Comparison of ENCODE assay signal across 20 mouse cellular contexts in genomic region chr14:119450471-119450870, GRCm38 (mm10).
A peak's percentile ranks its signal among the peaks of the same experiment; 100 is the strongest.
DNase-seq lines count a peak whose midpoint lies in the region; ATAC-seq and TF ChIP-seq lines count a peak whose summit lies in the region.
"Had no signal": no experiment of that assay in that cellular context is flagged by ENCODE, and none has a peak within 500 bp of the region (broad histone marks: within the 10 kb centered on the region; RNA-seq: fewer than 3 reads in every experiment).

No protein-coding gene starts in this region.

- 0 out of 2 replicates have a peak, but pooled peaks have one; percentile 7 for TF ChIP-seq CTCF in midbrain, postnatal 0 days (IDR thresholded peaks at IDR 0.05)

- H3K4me1 ChIP-seq in forebrain, embryonic 11.5 days (replicated peaks; ENCODE audit: control insufficient read depth, insufficient read depth, low read length): no peaks in the 10 kb centered on the region
- H3K4me1 ChIP-seq in forebrain, embryonic 13.5 days: peaks cover 5% of the 10 kb centered on the region; the same call in 1 of the 2 replicates
- peaks cover 10% of the 10 kb centered on the region for H3K4me1 ChIP-seq in midbrain, embryonic 10.5 days
- H3K4me1 ChIP-seq in midbrain, embryonic 15.5 days: no peaks in the 10 kb centered on the region
- H3K4me1 ChIP-seq in midbrain, postnatal 0 days (ENCODE audit: insufficient read depth, low read length): no peaks in the 10 kb centered on the region
- H3K4me1 ChIP-seq: hindbrain, embryonic 12.5 days; liver, embryonic 15.5 days; megakaryocyte, embryonic 14.5 days; stomach, embryonic 15.5 days had no signal

- H3K9me3 ChIP-seq in forebrain, embryonic 11.5 days (ENCODE audit: control insufficient read depth, low read length): no peaks in the 10 kb centered on the region
- H3K9me3 ChIP-seq in forebrain, embryonic 13.5 days (replicated peaks): no peaks in the 10 kb centered on the region
- no peaks in the 10 kb centered on the region for H3K9me3 ChIP-seq in midbrain, embryonic 10.5 days (replicated peaks)
- no peaks in the 10 kb centered on the region for H3K9me3 ChIP-seq in midbrain, embryonic 15.5 days
- H3K9me3 ChIP-seq in midbrain, postnatal 0 days (ENCODE audit: low read length): no peaks in the 10 kb centered on the region
- H3K9me3 ChIP-seq: heart, embryonic 10.5 days; hindbrain, embryonic 12.5 days; liver, embryonic 15.5 days; stomach, embryonic 15.5 days had no signal

- no peaks in the 10 kb centered on the region for H3K36me3 ChIP-seq in forebrain, embryonic 11.5 days (ENCODE audit: control insufficient read depth, insufficient read depth, low read length)
- H3K36me3 ChIP-seq in forebrain, embryonic 13.5 days (ENCODE audit: poor library complexity, severe bottlenecking): no peaks in the 10 kb centered on the region
- H3K36me3 ChIP-seq in midbrain, embryonic 10.5 days: no peaks in the 10 kb centered on the region
- H3K36me3 ChIP-seq in midbrain, embryonic 15.5 days (replicated peaks): no peaks in the 10 kb centered on the region
- no peaks in the 10 kb centered on the region for H3K36me3 ChIP-seq in midbrain, postnatal 0 days (ENCODE audit: insufficient read depth, low read length)
- H3K36me3 ChIP-seq: G1E; heart, embryonic 10.5 days; hindbrain, embryonic 12.5 days; liver, embryonic 15.5 days; stomach, embryonic 15.5 days had no signal

- ATAC-seq in forebrain, embryonic 11.5 days (replicated peaks; ENCODE audit: low FRiP score): 0 out of 2 replicates have a peak, but pooled peaks have one; percentile 30
- no peak for ATAC-seq in forebrain, embryonic 13.5 days
- no peak for ATAC-seq in midbrain, embryonic 15.5 days (replicated peaks)
- no peak for ATAC-seq in midbrain, postnatal 0 days (ENCODE audit: low FRiP score)
- ATAC-seq: forebrain, postnatal 0 days; intestine, embryonic 16.5 days; lung, postnatal 0 days had no signal

- no peak for DNase-seq in forebrain, embryonic 11.5 days (ENCODE audit: low spot score)
- peak; percentile 28 for DNase-seq in midbrain, embryonic 10.5 days (ENCODE audit: low spot score)
- peak; percentile 47 for DNase-seq in embryo, embryonic 11 days
- no peak for DNase-seq in midbrain, postnatal 0 days (ENCODE audit: low spot score)
- no peak for DNase-seq in kidney, postnatal 4 days
- DNase-seq in natural killer cell, adult 2 months (ENCODE audit: low spot score in 2 of 2): no peak
- DNase-seq: adrenal gland, adult 8-10 months; cerebellum, adult 9-10 months; forebrain, postnatal 0 days had no signal

- WGBS in forebrain, embryonic 11.5 days: 15% methylated on average over 4 of the region's 4 CpGs
- WGBS in forebrain, embryonic 13.5 days: 9% methylated on average over 4 of the region's 4 CpGs
- 14% methylated on average over 4 of the region's 4 CpGs for WGBS in midbrain, embryonic 10.5 days
- 8% methylated on average over 4 of the region's 4 CpGs for WGBS in midbrain, embryonic 15.5 days
- WGBS in midbrain, postnatal 0 days: 8% methylated on average over 4 of the region's 4 CpGs

- no peak overlapping the region for H3K9ac ChIP-seq in forebrain, embryonic 11.5 days (ENCODE audit: low read length)
- no peak overlapping the region for H3K9ac ChIP-seq in forebrain, embryonic 13.5 days
- no peak overlapping the region for H3K9ac ChIP-seq in midbrain, embryonic 15.5 days
- H3K9ac ChIP-seq in midbrain, postnatal 0 days (replicated peaks; ENCODE audit: low read length, poor library complexity, severe bottlenecking): no peak overlapping the region
- H3K9ac ChIP-seq: forebrain, postnatal 0 days; hindbrain, embryonic 12.5 days; liver, embryonic 15.5 days; stomach, embryonic 15.5 days had no signal

- H3K4me3 ChIP-seq in forebrain, embryonic 11.5 days (ENCODE audit: low read depth, low read length): no peak overlapping the region
- no peak overlapping the region for H3K4me3 ChIP-seq in forebrain, embryonic 13.5 days
- H3K4me3 ChIP-seq in midbrain, embryonic 10.5 days: no peak overlapping the region
- H3K4me3 ChIP-seq in midbrain, embryonic 15.5 days: no peak overlapping the region
- H3K4me3 ChIP-seq in midbrain, postnatal 0 days (ENCODE audit: low read depth, low read length): no peak overlapping the region
- H3K4me3 ChIP-seq: heart, embryonic 10.5 days; hindbrain, embryonic 12.5 days; liver, embryonic 15.5 days; megakaryocyte, embryonic 14.5 days; stomach, embryonic 15.5 days had no signal

- no peak overlapping the region for H3K27ac ChIP-seq in forebrain, embryonic 11.5 days (ENCODE audit: low read depth, low read length)
- H3K27ac ChIP-seq in forebrain, embryonic 13.5 days: no peak overlapping the region
- H3K27ac ChIP-seq in midbrain, embryonic 10.5 days (replicated peaks): no peak overlapping the region
- H3K27ac ChIP-seq in midbrain, embryonic 15.5 days: no peak overlapping the region
- no peak overlapping the region for H3K27ac ChIP-seq in midbrain, postnatal 0 days (ENCODE audit: low read depth, low read length)
- H3K27ac ChIP-seq: heart, embryonic 10.5 days; hindbrain, embryonic 12.5 days; kidney, postnatal 0 days; liver, embryonic 15.5 days; stomach, embryonic 15.5 days had no signal

- no peak overlapping the region for H3K4me2 ChIP-seq in forebrain, embryonic 11.5 days (ENCODE audit: low read depth, low read length, severe bottlenecking)
- no peak overlapping the region for H3K4me2 ChIP-seq in forebrain, embryonic 13.5 days
- no peak overlapping the region for H3K4me2 ChIP-seq in midbrain, embryonic 15.5 days
- no peak overlapping the region for H3K4me2 ChIP-seq in midbrain, postnatal 0 days (ENCODE audit: low read depth, low read length, poor library complexity, severe bottlenecking)
- H3K4me2 ChIP-seq: hindbrain, embryonic 12.5 days; liver, embryonic 15.5 days; stomach, embryonic 15.5 days had no signal

- H3K27me3 ChIP-seq in forebrain, embryonic 11.5 days (ENCODE audit: control insufficient read depth, insufficient read depth, low read length): no peaks in the 10 kb centered on the region
- H3K27me3 ChIP-seq in forebrain, embryonic 13.5 days: no peaks in the 10 kb centered on the region
- H3K27me3 ChIP-seq in midbrain, embryonic 10.5 days (ENCODE audit: low read depth, poor library complexity, severe bottlenecking): no peaks in the 10 kb centered on the region
- H3K27me3 ChIP-seq in midbrain, embryonic 15.5 days (replicated peaks): no peaks in the 10 kb centered on the region
- H3K27me3 ChIP-seq in midbrain, postnatal 0 days (ENCODE audit: insufficient read depth, low read length): no peaks in the 10 kb centered on the region
- H3K27me3 ChIP-seq: hindbrain, embryonic 12.5 days; liver, embryonic 15.5 days; megakaryocyte, embryonic 14.5 days; stomach, embryonic 15.5 days had no signal

Comparison
In these comparisons a context has a peak if more than half of its experiments do, and no peak if none do; other contexts are left out.
1. DNase-seq: peak in midbrain, embryonic 10.5 days (single experiment) and embryo, embryonic 11 days (single experiment); none in forebrain, embryonic 11.5 days (single experiment), midbrain, postnatal 0 days (single experiment), kidney, postnatal 4 days (0 of 2) and natural killer cell, adult 2 months (0 of 2).